Mouse (Mus musculus) hindbrain, embryonic 11.5 days (tissue): ENCODE data around the gene Klhdc1. TPM values are rescaled to one million over a fixed set of nuclear protein-coding genes. Genes with fewer than 3 reads are reported as not detected.

Source experiments
- ATAC-seq: fragments of 200-750 bp; cut with Nextera tagmentation; 2 replicates; pipeline ENCODE4 v1.8.0; 2017; ENCODE audit warnings: mild to moderate bottlenecking, moderate TSS enrichment, moderate library complexity; ENCODE audit not compliant: low FRiP score
- DNase-seq: peaks from one replicate; pipeline ENCODE4 v3.0.0-alpha.2; 2015; ENCODE audit warnings: low spot score
- H3K27ac ChIP-seq: fragments of 300-500 bp; sonication (generic); 2 replicates; pipeline ENCODE4 v1.5.1; 2014; ENCODE audit warnings: mild to moderate bottlenecking, low read depth, low read length
- H3K27me3 ChIP-seq: fragments of 300-500 bp; sonication (generic); 2 replicates; pipeline ENCODE4 v1.6.1; 2014; ENCODE audit warnings: mild to moderate bottlenecking, low read length, moderate library complexity, mixed read lengths; ENCODE audit not compliant: control insufficient read depth, insufficient read depth
- H3K36me3 ChIP-seq: fragments of 300-500 bp; sonication (generic); 2 replicates; pipeline ENCODE4 v1.6.1; 2014; ENCODE audit warnings: mild to moderate bottlenecking, low read length, moderate library complexity, mixed read lengths; ENCODE audit not compliant: control insufficient read depth, insufficient read depth
- H3K4me1 ChIP-seq: fragments of 300-500 bp; sonication (generic); replicated peaks from 2 replicates; pipeline ENCODE4 v1.6.1; 2014; ENCODE audit warnings: low read length, mixed read lengths; ENCODE audit not compliant: control insufficient read depth, insufficient read depth
- H3K4me2 ChIP-seq: fragments of 300-500 bp; sonication (generic); replicated peaks from 2 replicates; pipeline ENCODE4 v1.6.1; 2014; ENCODE audit warnings: mild to moderate bottlenecking, low read depth, low read length
- H3K4me3 ChIP-seq: fragments of 300-500 bp; sonication (generic); 2 replicates; pipeline ENCODE4 v1.5.1; 2014; ENCODE audit warnings: low read depth, low read length
- H3K9ac ChIP-seq: fragments of 300-500 bp; sonication (generic); 2 replicates; pipeline ENCODE4 v1.6.1; 2014; ENCODE audit warnings: low read depth, low read length
- H3K9me3 ChIP-seq: fragments of 300-500 bp; sonication (generic); 2 replicates; pipeline ENCODE4 v1.6.1; 2016; ENCODE audit warnings: low read length; ENCODE audit not compliant: control insufficient read depth
- WGBS: fragments of 180-500 bp; shearing (Covaris S2); extraction: QIAGEN DNeasy Blood & Tissue Kit; methylation state at CpG from one replicate; pipeline ENCODE4 v1.1.7; 2014; 5-methylcytosine and 5-hydroxymethylcytosine counted together
- polyA plus RNA-seq: library from polyadenylated mRNA; unstranded; fragments of >200 nt; fragmentation: Nextera tagmentation; extraction: Ambion mirVana; gene quantifications from 2 replicates; pipeline ENCODE4 v1.2.1, GENCODE M21; 2014

The Klhdc1 gene
- 2.9 and 4.5 TPM in 2 replicates for polyA plus RNA-seq

DNA sequence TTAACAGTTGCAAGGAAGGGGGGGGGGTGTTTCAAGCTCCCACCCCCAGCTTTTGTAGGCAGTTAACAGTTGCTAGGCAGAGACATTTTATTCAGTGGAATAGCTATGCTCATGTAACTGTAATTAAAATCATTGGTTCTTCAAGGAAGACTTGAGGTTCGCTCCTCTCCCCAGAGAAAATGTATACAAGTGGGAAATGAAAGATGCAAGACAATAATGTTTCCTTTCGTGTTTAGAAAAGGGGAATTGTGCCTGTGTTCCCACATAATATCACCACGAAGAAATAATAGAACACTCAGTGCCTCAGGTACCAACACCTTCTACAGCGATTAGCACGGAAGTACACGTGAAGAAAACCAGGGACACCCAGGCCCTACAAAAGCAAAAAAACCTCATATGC lies at the start of gene Klhdc1:
TSS of gene Klhdc1 (plus strand) at position 301 of the 400 bp plus-strand sequence.
- H3K36me3 ChIP-seq: no peaks in the 10 kb centered on the region
- DNase-seq: no peak
- no peaks in the 10 kb centered on the region for H3K9me3 ChIP-seq
- H3K9ac ChIP-seq: peak within 1 kb of the TSS; percentile 87
- no peaks in the 10 kb centered on the region for H3K27me3 ChIP-seq
- H3K4me3 ChIP-seq: peak within 1 kb of the TSS; percentile 66
- no peaks in the 10 kb centered on the region for H3K4me1 ChIP-seq
- no peak for ATAC-seq
- peak within 1 kb of the TSS; percentile 67 for H3K27ac ChIP-seq
- H3K4me2 ChIP-seq: peak within 1 kb of the TSS; percentile 70
- 66% methylated on average over 6 of the region's 6 CpGs for WGBS

DNA sequence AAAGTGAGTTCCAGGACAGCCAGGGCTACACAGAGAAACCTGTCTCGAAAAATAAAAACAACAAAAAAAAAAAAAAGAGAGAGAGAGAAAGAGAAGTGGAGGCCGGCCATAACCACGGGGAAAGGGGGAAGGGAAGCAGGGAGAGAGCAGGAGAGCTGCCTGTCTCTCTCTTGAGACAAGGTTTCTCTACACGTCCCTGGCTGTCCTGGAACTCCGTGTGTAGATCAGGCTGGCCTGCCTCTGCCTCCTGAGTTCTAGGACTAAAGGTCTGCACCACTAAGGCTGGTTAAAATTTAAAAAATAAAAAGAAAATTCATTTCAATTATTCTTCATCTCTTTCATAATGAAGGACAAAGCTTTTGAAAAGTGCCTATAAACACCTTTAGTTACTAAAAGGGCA lies 49.6 kb upstream of the Klhdc1 start:
- no peaks in the 10 kb centered on the region for H3K9me3 ChIP-seq
- peaks cover 4% of the 10 kb centered on the region; the same call in 1 of the 2 replicates for H3K36me3 ChIP-seq
- no peak for DNase-seq
- H3K4me3 ChIP-seq: no peak overlapping the region
- no peaks in the 10 kb centered on the region for H3K27me3 ChIP-seq
- no peak overlapping the region for H3K27ac ChIP-seq
- WGBS: 94% methylated on average over 5 of the region's 5 CpGs
- 0 out of 2 replicates have a peak, but pooled peaks cover 2% of the 10 kb centered on the region for H3K4me1 ChIP-seq
- no peak overlapping the region for H3K9ac ChIP-seq
- ATAC-seq: no peak
- no peak overlapping the region for H3K4me2 ChIP-seq

DNA sequence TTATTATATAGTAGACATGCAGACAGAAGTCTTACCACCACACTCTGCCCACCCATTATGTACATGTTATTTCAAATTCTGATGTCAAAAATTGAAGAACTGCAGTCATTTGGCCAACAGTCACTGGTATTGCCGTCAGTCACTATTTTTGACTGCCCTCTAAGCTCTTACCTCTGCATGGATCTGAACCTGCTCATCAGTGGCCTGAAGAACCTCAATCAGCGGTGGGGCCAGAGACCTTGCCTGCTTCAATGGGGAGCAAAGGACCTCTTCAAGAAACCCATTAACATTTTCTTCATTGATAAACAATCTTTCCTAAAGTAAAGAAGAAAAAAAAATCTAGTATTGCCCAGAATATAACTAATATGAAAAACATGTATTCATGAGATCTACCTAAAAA lies 48.3 kb upstream of the Klhdc1 start:
- Histone ChIP-seq H3K27ac (no peak overlapping the region), H3K27me3 (no peaks in the 10 kb centered on the region), H3K9ac (no peak overlapping the region), H3K9me3 (no peaks in the 10 kb centered on the region), H3K4me2 (no peak overlapping the region), H3K4me1 (0 out of 2 replicates have a peak, but pooled peaks cover 2% of the 10 kb centered on the region), H3K36me3 (peaks cover 4% of the 10 kb centered on the region; the same call in 1 of the 2 replicates), H3K4me3 (no peak overlapping the region)
- ATAC-seq (no peak), DNase-seq (no peak)
- 97% methylated on average over 2 of the region's 2 CpGs for WGBS

DNA sequence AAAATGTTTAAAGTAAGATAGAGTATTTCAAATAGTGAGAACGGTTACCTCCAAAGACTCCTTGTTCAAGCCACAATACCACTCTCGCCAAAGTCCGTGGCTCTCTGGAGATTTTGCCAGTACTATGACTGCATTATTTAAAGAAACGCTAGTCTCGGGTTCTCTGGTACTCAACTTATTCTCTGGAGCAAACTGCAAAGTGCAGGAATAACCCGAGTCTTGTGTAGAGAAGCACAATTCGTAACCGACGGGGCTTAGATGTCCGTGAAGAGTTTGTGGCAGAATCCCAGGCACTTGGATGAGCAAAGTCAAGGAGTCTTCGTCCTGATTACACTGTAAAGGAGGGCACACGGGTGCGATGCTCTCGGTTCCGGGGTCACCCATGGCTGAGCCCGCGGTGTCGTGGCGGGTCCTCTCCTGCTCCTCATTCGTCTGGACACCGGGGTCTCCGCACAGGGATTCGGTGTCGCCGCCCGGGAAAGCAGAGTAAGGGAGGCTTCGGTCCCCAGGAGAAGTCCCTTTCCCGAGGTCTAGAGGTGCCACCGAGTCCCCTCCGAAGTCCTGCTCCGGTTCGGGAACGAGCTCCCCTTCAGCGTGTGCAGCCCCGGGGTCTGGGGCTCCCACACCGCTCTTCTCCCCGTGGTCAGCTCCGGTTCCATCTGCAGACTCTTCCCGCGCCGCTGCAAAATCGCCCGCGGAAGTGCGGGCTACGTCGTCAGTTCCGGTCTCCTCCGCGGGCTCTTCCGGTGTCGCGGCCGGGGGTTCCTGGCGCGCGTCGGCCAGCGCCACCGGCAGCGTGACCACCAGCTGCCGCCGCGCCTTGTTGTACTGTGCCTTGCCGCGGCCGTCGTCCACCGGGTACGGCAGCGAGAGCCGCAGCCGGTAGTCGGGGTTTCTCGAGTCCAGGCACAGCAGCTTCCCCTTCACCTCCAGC lies 44.3 kb upstream of the Klhdc1 start, which contains the start of gene Gm49383:
TSS of gene Gm49383 (minus strand) at position 661 of the 934 bp plus-strand sequence.
- peak within 1 kb of the TSS; percentile 88 for H3K9ac ChIP-seq
- peak within 1 kb of the TSS; percentile 98 for H3K4me2 ChIP-seq
- H3K27me3 ChIP-seq: no peaks in the 10 kb centered on the region
- peak within 1 kb of the TSS; percentile 89 for H3K27ac ChIP-seq
- 0 out of 2 replicates have a peak, but pooled peaks cover 2% of the 10 kb centered on the region for H3K4me1 ChIP-seq
- no peaks in the 10 kb centered on the region for H3K9me3 ChIP-seq
- under 1% methylated on average over 75 of the region's 75 CpGs for WGBS
- H3K36me3 ChIP-seq: peaks cover 2% of the 10 kb centered on the region; the same call in 1 of the 2 replicates
- peak; percentile 90 for DNase-seq
- peak within 1 kb of the TSS; percentile 94 for H3K4me3 ChIP-seq
- peak; percentile 85 for ATAC-seq

- Histone ChIP-seq H3K36me3 (no peaks in the 10 kb centered on the region; the same call in 1 of the 2 replicates), H3K9ac (peak overlapping the region; percentile 88), H3K27me3 (no peaks in the 10 kb centered on the region), H3K9me3 (no peaks in the 10 kb centered on the region), H3K27ac (peak overlapping the region; percentile 89), H3K4me3 (peak overlapping the region; percentile 94), H3K4me2 (peak overlapping the region; percentile 98), H3K4me1 (0 out of 2 replicates have a peak, but pooled peaks cover 2% of the 10 kb centered on the region)
- under 1% methylated on average over 90 of the region's 94 CpGs for WGBS
- ATAC-seq (peak; percentile 80), DNase-seq (peak; percentile 67)
Measured at GRCm38 (mm10) chr12:69197378-69198163, 43.4 kb upstream of the Klhdc1 start.

DNA sequence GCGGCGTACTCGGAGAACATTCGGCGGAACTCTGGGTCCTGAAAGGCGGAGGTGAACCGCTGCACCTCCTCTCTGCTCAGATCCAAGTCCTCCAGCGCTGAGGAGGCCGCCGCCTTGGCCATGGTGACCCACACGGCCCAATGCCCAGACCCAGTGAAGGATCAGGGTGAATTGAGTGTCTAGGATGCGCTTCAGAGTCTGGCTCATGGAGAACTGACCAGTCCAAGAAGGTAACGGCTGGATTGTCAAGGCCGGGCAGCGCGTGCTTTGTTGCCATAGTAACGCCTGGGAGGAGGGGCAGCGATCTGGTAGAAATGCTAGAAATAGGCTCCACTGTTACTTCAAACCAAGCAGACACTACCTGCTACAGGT lies 42.8 kb upstream of the Klhdc1 start, which contains the start of gene Dnaaf2:
TSS of gene Dnaaf2 (minus strand) at position 266 of the 372 bp plus-strand sequence.
- H3K9me3 ChIP-seq: no peaks in the 10 kb centered on the region
- WGBS: under 1% methylated on average over 18 of the region's 18 CpGs
- peak within 1 kb of the TSS; percentile 88 for H3K9ac ChIP-seq
- H3K36me3 ChIP-seq: no peaks in the 10 kb centered on the region; the same call in 1 of the 2 replicates
- peak within 1 kb of the TSS; percentile 94 for H3K4me3 ChIP-seq
- ATAC-seq (peak; percentile 60), DNase-seq (peak; percentile 84)
- H3K27me3 ChIP-seq: no peaks in the 10 kb centered on the region
- H3K4me2 ChIP-seq: peak within 1 kb of the TSS; percentile 98
- 0 out of 2 replicates have a peak, but pooled peaks cover 2% of the 10 kb centered on the region for H3K4me1 ChIP-seq
- H3K27ac ChIP-seq: peak within 1 kb of the TSS; percentile 89

GRCm38 (mm10) chr12:69198985-69199384 lies 42.0 kb upstream of the Klhdc1 start:
- ATAC-seq: no peak
- Histone ChIP-seq H3K9ac (no peak overlapping the region), H3K9me3 (no peaks in the 10 kb centered on the region), H3K4me3 (no peak overlapping the region), H3K27ac (no peak overlapping the region), H3K27me3 (no peaks in the 10 kb centered on the region), H3K4me2 (no peak overlapping the region), H3K36me3 (no peaks in the 10 kb centered on the region; the same call in 1 of the 2 replicates), H3K4me1 (0 out of 2 replicates have a peak, but pooled peaks cover 2% of the 10 kb centered on the region)
- DNase-seq: no peak
